Mouse (Mus musculus) stomach, embryonic 15.5 days (tissue): ENCODE measurements around the gene C5ar1. TPM values are rescaled to one million over a fixed set of nuclear protein-coding genes. Genes with fewer than 3 reads are reported as not detected.
"Not testable (repeated sequence)": the region's sequence is repeated elsewhere in the genome, so short reads cannot be mapped to it uniquely, and the experiment has no call there.

Experiments
- ATAC-seq: fragments of 200-750 bp; cut with Nextera tagmentation; 2 replicates; pipeline ENCODE4 v1.8.0; 2017; ENCODE audit warnings: low read depth, moderate number of reproducible peaks, moderate TSS enrichment; ENCODE audit not compliant: insufficient read depth, low FRiP score
- H3K27ac ChIP-seq: fragments of 300-500 bp; sonication (generic); 2 replicates; pipeline ENCODE4 v1.5.1; 2015; ENCODE audit warnings: mild to moderate bottlenecking, inconsistent platforms
- H3K27me3 ChIP-seq: fragments of 300-500 bp; sonication (generic); replicated peaks from 2 replicates; pipeline ENCODE4 v1.6.1; 2015; ENCODE audit warnings: inconsistent platforms
- H3K36me3 ChIP-seq: fragments of 300-500 bp; sonication (generic); 2 replicates; pipeline ENCODE4 v1.6.1; 2015; ENCODE audit warnings: inconsistent platforms
- H3K4me1 ChIP-seq: fragments of 300-500 bp; sonication (generic); 2 replicates; pipeline ENCODE4 v1.6.1; 2015; ENCODE audit warnings: inconsistent platforms
- H3K4me2 ChIP-seq: fragments of 300-500 bp; sonication (generic); 2 replicates; pipeline ENCODE4 v1.6.1; 2015; ENCODE audit warnings: mild to moderate bottlenecking, inconsistent platforms
- H3K4me3 ChIP-seq: fragments of 300-500 bp; sonication (generic); replicated peaks from 2 replicates; pipeline ENCODE4 v1.5.1; 2015; ENCODE audit warnings: inconsistent platforms
- H3K9ac ChIP-seq: fragments of 300-500 bp; sonication (generic); 2 replicates; pipeline ENCODE4 v1.6.1; 2015; ENCODE audit warnings: inconsistent platforms
- H3K9me3 ChIP-seq: fragments of 300-500 bp; sonication (generic); 2 replicates; pipeline ENCODE4 v1.6.1; 2016; ENCODE audit warnings: inconsistent platforms
- WGBS: fragments of 180-500 bp; shearing (Covaris S2); methylation state at CpG from one replicate; pipeline ENCODE4 v1.1.7; 2015; 5-methylcytosine and 5-hydroxymethylcytosine counted together
- polyA plus RNA-seq: library from polyadenylated mRNA; unstranded; fragments of >200 nt; fragmentation: Nextera tagmentation; extraction: Ambion mirVana; gene quantifications from 2 replicates; pipeline ENCODE4 v1.2.1, GENCODE M21; 2015

The C5ar1 gene
- polyA plus RNA-seq = 3.7 and 4.1 TPM in 2 replicates

DNA sequence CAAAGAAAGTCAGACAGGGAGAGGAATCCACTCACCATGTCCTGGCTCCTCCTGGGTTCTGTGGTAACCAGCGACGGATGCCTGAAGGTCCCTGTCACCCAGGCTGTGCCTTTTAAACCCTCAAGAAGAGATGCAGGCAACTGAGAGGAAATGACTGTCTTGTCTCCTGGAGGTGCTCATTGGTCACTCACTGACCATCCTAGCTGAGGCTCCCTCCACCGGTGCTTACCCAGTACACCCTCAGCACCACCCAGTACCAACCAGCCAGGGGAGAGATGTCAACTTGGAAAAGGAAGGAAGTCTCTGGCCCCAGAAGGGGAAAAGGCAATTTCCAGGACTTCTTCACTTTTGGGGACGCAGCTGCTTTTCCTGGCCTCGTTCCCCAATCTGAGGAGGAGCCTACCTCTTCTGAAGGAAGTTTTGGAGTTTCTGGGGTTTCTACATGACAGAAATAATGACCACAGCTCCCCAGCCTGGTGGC lies at the start of gene C5ar1:
TSS of gene C5ar1 (minus strand) at position 431 of the 481 bp plus-strand sequence.
- H3K4me2 ChIP-seq = no peak within 1 kb of the TSS
- ATAC-seq = no peak
- H3K9ac ChIP-seq = no peak within 1 kb of the TSS
- no peaks in the 10 kb centered on the region for H3K4me1 ChIP-seq
- H3K36me3 ChIP-seq = no peaks in the 10 kb centered on the region
- no peaks in the 10 kb centered on the region for H3K9me3 ChIP-seq
- 77% methylated on average over 5 of the region's 5 CpGs for WGBS
- H3K4me3 ChIP-seq = no peak within 1 kb of the TSS
- H3K27ac ChIP-seq = no peak within 1 kb of the TSS
- no peaks in the 10 kb centered on the region for H3K27me3 ChIP-seq

DNA sequence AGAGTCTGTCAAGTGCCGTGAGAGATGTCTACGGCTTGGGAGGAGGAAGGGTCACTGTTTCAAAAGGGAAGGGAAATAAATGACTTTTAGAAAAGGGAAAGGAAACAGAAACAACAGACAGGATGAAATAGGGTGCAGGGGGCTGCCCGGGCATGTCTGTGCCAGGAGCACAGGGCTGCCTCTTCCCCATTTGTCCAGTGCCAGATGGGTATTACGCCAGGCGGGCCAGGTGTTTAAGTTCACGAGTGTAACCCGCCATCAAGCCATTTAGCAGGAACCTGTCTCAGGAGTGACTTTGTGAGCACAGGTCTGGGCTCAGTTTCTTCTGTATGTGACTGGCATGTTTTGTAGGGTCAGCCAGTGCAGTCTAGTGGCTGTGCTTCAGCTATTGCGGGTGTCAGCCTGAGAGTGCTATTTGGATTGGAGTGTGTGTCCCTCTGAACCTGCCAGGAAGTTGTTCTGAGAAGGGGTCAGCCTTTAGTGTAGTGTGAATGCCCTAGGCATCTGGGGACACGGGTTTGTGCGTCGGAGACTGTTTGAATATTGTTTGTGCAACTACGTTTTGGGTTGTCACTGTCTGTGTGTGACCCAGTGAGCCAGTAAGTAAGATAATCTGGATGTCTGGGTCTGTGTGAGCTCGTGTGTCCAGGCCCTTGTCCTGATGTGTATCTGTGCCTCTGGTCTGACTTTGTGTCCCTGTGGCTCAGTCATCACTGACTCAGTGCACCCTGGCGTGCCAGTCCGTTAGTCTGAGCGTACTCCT lies 49.4 kb upstream of the C5ar1 start:
- H3K27ac ChIP-seq = peak overlapping the region; percentile 78
- 33% methylated on average over 16 of the region's 16 CpGs for WGBS
- no peak for ATAC-seq

DNA sequence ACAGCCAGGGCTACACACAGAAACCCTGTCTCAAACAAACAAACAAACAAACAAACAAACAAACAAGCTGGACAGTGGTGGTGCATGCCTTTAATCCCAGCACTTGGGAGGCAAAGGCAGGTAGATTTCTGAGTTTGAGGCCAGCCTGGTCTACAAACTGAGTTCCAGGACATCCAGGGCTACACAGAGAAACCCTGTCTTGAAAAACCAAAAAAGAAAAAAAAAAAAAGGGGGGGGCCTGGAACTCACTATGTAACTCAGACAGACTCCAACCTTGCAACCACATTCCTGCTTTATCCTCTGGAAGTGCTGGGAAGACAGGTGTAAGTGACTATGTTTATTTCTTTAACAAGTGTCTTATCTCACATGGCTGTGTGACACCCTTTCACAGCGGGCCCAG lies 48.8 kb upstream of the C5ar1 start, which contains the start of gene Bbc3:
TSS of gene Bbc3 (plus strand) at position 301 of the 400 bp plus-strand sequence.
- H3K27me3 ChIP-seq, H3K36me3 ChIP-seq, H3K9me3 ChIP-seq, ATAC-seq: not testable (repeated sequence)
- Histone ChIP-seq H3K4me1 (peaks cover 45% of the 10 kb centered on the region), H3K4me3 (peak within 1 kb of the TSS; percentile 74), H3K4me2 (peak within 1 kb of the TSS; percentile 99), H3K27ac (peak within 1 kb of the TSS; percentile 78), H3K9ac (peak within 1 kb of the TSS; percentile 22; the same call in 1 of the 2 replicates)
- 24% methylated on average over 1 of the region's 1 CpGs for WGBS

More for the DNA sequence above, 49.4 kb upstream of the C5ar1 start:
- no peaks in the 10 kb centered on the region for H3K9me3 ChIP-seq
- peaks cover 52% of the 10 kb centered on the region for H3K4me1 ChIP-seq
- peak overlapping the region; percentile 22; the same call in 1 of the 2 replicates for H3K9ac ChIP-seq
- H3K4me3 ChIP-seq = peak overlapping the region; percentile 74
- H3K36me3 ChIP-seq = no peaks in the 10 kb centered on the region
- H3K4me2 ChIP-seq = peak overlapping the region; percentile 99
- no peaks in the 10 kb centered on the region for H3K27me3 ChIP-seq

DNA sequence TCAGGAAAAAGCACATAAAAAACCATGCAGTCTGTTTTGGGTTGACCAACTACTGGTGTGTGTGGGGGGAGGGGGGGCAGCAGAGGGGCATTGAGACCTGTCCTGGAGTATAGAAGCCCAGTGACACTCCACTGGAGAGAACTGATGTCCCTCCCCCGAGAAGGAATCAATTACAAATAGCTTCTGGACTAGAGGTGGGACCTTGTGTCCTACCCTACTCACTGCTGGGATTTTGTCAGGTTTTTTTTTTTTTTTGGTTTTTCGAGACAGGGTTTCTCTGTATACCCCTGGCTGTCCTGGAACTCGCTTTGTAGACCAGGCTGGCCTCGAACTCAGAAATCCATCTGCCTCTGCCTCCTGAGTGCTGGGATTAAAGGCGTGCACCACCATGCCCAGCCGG lies 47.8 kb upstream of the C5ar1 start:
- H3K9ac ChIP-seq, H3K27me3 ChIP-seq, H3K4me2 ChIP-seq, ATAC-seq, H3K9me3 ChIP-seq, H3K36me3 ChIP-seq, H3K4me3 ChIP-seq, H3K27ac ChIP-seq: not testable (repeated sequence)
- 70% methylated on average over 6 of the region's 6 CpGs for WGBS
- peaks cover 37% of the 10 kb centered on the region for H3K4me1 ChIP-seq

DNA sequence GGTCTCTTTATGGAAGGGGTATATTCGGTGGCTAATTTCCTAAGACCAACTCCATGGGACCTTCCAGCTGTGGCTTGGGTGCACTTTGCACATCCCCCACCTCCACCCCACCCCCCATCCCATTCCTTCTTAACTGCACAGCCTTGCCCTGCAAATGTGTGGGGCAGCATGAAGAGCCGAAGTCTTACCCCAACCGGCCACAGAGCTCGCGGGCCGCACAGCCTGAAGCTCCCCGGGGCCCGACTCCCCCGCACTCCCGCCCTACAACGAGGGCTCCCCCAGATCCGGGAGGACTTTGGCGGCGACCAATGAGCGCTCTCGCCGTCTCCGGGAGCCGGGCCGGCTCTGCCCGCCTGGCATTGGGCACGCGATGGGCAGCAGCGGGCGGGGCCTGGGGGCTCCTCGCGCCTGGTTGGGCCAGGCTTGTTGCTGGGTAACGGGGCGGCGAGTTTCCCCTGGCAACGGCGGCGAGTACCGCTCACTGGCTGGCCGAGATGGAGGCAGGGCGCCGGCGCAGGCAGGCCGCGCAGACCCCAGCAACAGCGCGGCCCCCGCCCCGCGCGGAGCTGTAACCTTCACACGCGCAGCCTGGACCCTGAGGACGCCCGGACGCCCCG lies 40.2 kb upstream of the C5ar1 start:
- Histone ChIP-seq H3K9ac (peak overlapping the region; percentile 12; the same call in 1 of the 2 replicates), H3K4me3 (peak overlapping the region; percentile 46)
- under 1% methylated on average over 52 of the region's 52 CpGs for WGBS

DNA sequence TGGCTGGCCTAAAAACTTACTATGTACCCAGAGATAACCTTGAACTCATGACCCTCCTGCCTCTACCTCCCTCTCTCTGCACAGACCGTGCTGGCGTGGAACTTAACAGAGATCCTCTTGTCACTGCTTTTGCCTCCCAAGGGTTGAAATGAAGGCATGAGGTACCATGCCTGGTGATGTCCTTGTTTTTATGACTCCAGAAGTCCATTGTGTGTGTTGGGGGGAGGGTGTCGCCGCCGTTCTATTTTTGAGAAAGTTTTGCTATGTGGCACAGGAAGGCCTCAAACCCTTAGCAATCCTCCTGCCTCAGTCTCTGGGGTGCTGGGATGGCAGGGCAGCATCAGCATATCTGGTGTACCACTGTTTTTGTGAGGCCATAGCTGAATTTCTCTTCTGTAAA lies 39.6 kb upstream of the C5ar1 start:
- peaks cover 25% of the 10 kb centered on the region for H3K4me1 ChIP-seq
- H3K4me2 ChIP-seq = peak overlapping the region; percentile 89; the same call in 1 of the 2 replicates
- no peak for ATAC-seq
- H3K27me3 ChIP-seq = no peaks in the 10 kb centered on the region
- H3K36me3 ChIP-seq = no peaks in the 10 kb centered on the region
- no peak overlapping the region for H3K9ac ChIP-seq
- 82% methylated on average over 5 of the region's 5 CpGs for WGBS
- peak overlapping the region; percentile 3; the same call in 1 of the 2 replicates for H3K27ac ChIP-seq
- H3K4me3 ChIP-seq = no peak overlapping the region
- H3K9me3 ChIP-seq = no peaks in the 10 kb centered on the region

More for the DNA sequence above, 40.2 kb upstream of the C5ar1 start:
- Histone ChIP-seq H3K4me2 (peak overlapping the region; percentile 89), H3K36me3 (no peaks in the 10 kb centered on the region), H3K9me3 (no peaks in the 10 kb centered on the region), H3K4me1 (peaks cover 24% of the 10 kb centered on the region), H3K27me3 (no peaks in the 10 kb centered on the region), H3K27ac (peak overlapping the region; percentile 3; the same call in 1 of the 2 replicates)
- ATAC-seq = peak; percentile 44

DNA sequence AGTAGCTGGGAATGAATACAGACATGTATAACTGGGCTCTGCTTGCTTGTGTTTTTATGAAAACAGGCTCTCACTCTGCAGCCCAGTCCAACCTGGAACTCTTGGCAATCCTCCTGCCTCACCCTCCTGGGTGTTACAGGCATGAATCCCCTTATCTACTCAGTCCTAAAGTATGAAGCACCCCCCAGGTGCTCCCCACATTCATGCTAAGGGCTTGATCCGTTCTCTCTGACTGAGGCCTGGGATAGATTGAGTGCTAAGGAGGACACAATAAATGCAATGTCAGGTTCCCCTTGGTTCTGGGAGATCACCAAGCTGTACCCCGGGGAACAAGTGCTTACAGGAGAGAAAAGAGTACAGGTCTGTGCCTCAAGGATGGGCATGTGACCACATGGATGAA lies 38.3 kb upstream of the C5ar1 start:
- Histone ChIP-seq H3K9ac (no peak overlapping the region), H3K27ac (peak overlapping the region; percentile 94; the same call in 1 of the 2 replicates), H3K9me3 (no peaks in the 10 kb centered on the region), H3K27me3 (no peaks in the 10 kb centered on the region), H3K4me1 (peaks cover 25% of the 10 kb centered on the region), H3K4me3 (no peak overlapping the region), H3K36me3 (no peaks in the 10 kb centered on the region), H3K4me2 (no peak overlapping the region)
- WGBS = 64% methylated on average over 2 of the region's 2 CpGs
- ATAC-seq = no peak

DNA sequence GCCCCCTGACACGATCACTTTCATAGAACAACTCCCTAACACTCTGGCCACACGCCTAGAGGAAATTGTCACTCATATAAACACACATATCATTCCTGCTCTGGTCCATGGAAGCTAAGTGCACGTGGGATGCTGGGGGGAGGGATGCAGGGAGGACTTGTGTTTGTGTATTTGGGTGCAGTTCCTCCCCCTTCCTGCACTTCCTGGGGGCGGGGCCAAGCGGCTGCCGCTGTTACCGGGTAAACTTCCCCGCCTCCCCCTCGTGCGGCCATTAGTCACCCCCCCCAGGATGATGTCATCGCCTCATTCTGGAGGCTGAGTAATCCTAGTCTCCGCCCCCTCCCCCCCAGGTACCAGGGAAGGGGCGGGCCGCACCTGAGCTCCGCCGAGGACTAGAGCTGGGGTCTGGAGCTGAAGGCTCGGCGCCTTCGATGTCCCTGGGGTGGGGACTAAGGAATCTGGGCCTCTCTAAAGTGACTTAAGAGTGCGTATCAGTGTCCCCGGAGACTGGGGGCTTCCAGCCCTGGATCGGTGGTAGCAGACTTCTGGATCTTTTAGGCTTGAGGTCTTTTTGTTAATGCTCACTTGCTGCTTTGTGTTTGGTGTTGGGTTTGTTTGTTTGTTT lies 37.5 kb upstream of the C5ar1 start:
- H3K9ac ChIP-seq = no peak overlapping the region; the same call in 1 of the 2 replicates
- H3K4me2 ChIP-seq = peak overlapping the region; percentile 74
- WGBS = under 1% methylated on average over 22 of the region's 22 CpGs
- H3K4me3 ChIP-seq = peak overlapping the region; percentile 37
- peaks cover 25% of the 10 kb centered on the region for H3K4me1 ChIP-seq
- ATAC-seq = peak; percentile 14; the same call in 1 of the 2 replicates
- no peaks in the 10 kb centered on the region for H3K27me3 ChIP-seq
- no peaks in the 10 kb centered on the region for H3K9me3 ChIP-seq
- no peaks in the 10 kb centered on the region for H3K36me3 ChIP-seq
- peak overlapping the region; percentile 94 for H3K27ac ChIP-seq

DNA sequence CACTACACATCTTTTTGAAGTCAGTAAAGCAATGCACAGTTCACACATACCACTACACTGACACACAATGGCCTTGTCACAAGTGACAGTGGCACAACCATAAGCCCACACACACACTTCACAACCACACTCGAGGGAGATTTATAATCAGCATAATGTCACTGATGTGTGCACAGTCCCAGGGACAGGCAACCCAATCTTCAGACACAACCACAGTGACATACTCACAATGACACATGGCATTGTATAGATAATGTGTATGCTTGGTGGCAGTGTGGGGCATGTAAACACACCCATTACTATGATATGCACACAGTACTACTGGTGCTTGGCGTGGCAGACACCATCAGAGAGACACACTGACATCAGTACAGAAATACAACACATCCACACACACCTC lies 36.8 kb upstream of the C5ar1 start:
- H3K4me3 ChIP-seq = no peak overlapping the region
- peaks cover 25% of the 10 kb centered on the region for H3K4me1 ChIP-seq
- WGBS = 29% methylated on average over 2 of the region's 2 CpGs
- no peaks in the 10 kb centered on the region for H3K36me3 ChIP-seq
- H3K9ac ChIP-seq = no peak overlapping the region
- no peaks in the 10 kb centered on the region for H3K9me3 ChIP-seq
- no peaks in the 10 kb centered on the region for H3K27me3 ChIP-seq
- peak overlapping the region; percentile 74; the same call in 1 of the 2 replicates for H3K4me2 ChIP-seq
- H3K27ac ChIP-seq = peak overlapping the region; percentile 94
- ATAC-seq = peak; percentile 12; the same call in 1 of the 2 replicates

DNA sequence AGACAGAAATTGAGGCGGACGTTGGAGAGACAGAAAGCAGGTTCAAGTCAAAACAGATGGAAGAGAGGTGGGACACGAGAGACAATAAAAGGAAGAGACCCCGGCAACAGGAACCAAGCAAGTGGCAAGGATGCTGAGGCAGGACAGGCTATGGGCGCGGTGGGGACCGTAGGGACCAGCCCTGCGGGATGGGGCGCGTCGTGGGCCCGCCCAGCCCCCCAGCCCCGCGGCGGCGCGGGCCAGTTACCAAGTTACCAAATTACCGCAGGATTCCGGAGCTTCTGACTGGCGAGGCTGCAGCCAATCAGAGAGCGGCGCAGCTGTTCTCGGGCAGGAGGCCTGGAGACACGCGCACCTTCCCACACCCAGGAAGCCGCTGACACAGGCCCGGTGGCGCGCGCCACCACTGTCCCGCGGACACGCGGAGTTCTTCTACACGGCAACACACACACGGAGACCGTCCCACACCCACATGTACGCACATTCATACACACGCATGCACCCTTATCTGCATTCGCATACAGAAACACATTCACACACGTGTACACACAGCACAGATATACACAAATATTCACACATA lies 36.1 kb upstream of the C5ar1 start:
- H3K36me3 ChIP-seq = no peaks in the 10 kb centered on the region
- no peaks in the 10 kb centered on the region for H3K27me3 ChIP-seq
- 1% methylated on average over 41 of the region's 41 CpGs for WGBS
- peak overlapping the region; percentile 59 for H3K4me3 ChIP-seq
- peak overlapping the region; percentile 94 for H3K27ac ChIP-seq
- peak overlapping the region; percentile 41; the same call in 1 of the 2 replicates for H3K9ac ChIP-seq
- H3K4me2 ChIP-seq = peak overlapping the region; percentile 97
- H3K9me3 ChIP-seq = no peaks in the 10 kb centered on the region
- ATAC-seq = peak; percentile 67
- peaks cover 25% of the 10 kb centered on the region for H3K4me1 ChIP-seq

DNA sequence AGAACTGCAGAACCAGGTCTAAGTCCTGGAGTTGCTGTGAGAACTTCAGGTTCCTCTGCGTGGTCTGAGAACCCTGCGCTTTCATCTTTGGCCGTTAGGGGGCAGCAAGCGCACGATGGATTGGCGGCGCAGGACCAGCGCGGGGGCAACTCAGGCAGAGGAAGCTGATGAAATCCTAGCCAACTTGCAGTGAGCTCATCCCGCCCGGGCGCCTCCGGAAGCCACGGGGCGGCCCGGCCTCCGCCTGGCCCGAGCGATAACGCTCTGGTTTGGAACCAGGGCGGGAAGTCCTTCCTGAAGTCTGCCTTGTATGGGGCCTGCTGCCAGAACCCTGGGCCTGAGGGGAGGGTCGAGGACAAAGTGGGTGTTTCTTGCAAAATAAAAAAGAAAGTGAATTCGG lies 35.5 kb upstream of the C5ar1 start:
- Histone ChIP-seq H3K4me2 (peak overlapping the region; percentile 97), H3K9ac (peak overlapping the region; percentile 41), H3K4me3 (peak overlapping the region; percentile 59), H3K27ac (peak overlapping the region; percentile 94), H3K9me3 (no peaks in the 10 kb centered on the region), H3K36me3 (no peaks in the 10 kb centered on the region), H3K27me3 (no peaks in the 10 kb centered on the region), H3K4me1 (peaks cover 21% of the 10 kb centered on the region)
- peak; percentile 89 for ATAC-seq
- under 1% methylated on average over 23 of the region's 23 CpGs for WGBS
